Mouse (Mus musculus): ENCODE results near the gene Hnrnpll. TPM values are rescaled to one million over a fixed set of nuclear protein-coding genes. Genes with fewer than 3 reads are reported as not detected.
A peak's percentile ranks its signal among the peaks of the same experiment; 100 is the strongest.
"Not testable (repeated sequence)": the region's sequence is repeated elsewhere in the genome, so short reads cannot be mapped to it uniquely, and the experiment has no call there.

Hnrnpll gene
- polyA plus RNA-seq, 1 experiment from 2014 or later: 132 TPM

DNA sequence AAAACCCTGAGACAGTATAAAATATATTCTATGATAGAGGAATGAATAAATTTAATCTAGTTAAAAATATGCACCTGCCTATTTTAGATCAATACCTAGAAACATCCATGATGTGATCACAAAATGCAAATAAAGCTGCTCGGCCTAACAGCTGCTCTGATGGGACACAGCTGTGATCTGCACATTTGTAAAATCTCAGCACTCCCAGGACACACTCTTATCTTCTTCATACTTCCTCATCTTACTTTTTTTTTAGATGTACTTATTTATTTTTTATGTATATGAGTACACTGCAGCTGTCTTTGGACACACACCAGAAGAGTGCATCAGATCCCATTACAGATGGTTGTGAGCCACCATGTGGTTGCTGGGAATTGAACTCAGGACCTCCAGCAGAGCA, 20.4 kb downstream of the Hnrnpll start:
- Histone ChIP-seq H3K4me2 (no peak overlapping the region), H3K4me1 (ENCODE audit: control insufficient read depth, insufficient read depth, low read length) (no peaks in the 10 kb centered on the region), H3K27me3 (ENCODE audit: control insufficient read depth, insufficient read depth, low read length) (no peaks in the 10 kb centered on the region), H3K9ac (ENCODE audit: low read length) (no peak overlapping the region), H3K36me3 (ENCODE audit: control insufficient read depth, insufficient read depth, low read length) (peaks cover 4% of the 10 kb centered on the region; the same call in 1 of the 2 replicates), H3K9me3 (ENCODE audit: control insufficient read depth, low read length) (no peaks in the 10 kb centered on the region), H3K4me3 (ENCODE audit: low read depth, low read length) (no peak overlapping the region), H3K27ac (ENCODE audit: low read depth, low read length) (no peak overlapping the region)
- ATAC-seq (ENCODE audit: low FRiP score): no peak
- no peak for DNase-seq (ENCODE audit: low spot score, missing footprints)
- WGBS: 90% methylated on average over 1 of the region's 1 CpGs

- Histone ChIP-seq H3K36me3 (ENCODE audit: control insufficient read depth, insufficient read depth, low read length) (peaks cover 6% of the 10 kb centered on the region; the same call in 1 of the 2 replicates), H3K4me1 (ENCODE audit: control insufficient read depth, insufficient read depth, low read length) (no peaks in the 10 kb centered on the region), H3K9me3 (ENCODE audit: control insufficient read depth, low read length) (no peaks in the 10 kb centered on the region), H3K27me3 (ENCODE audit: control insufficient read depth, insufficient read depth, low read length) (no peaks in the 10 kb centered on the region), H3K9ac (ENCODE audit: low read length) (no peak overlapping the region), H3K4me2 (no peak overlapping the region), H3K4me3 (ENCODE audit: low read depth, low read length) (no peak overlapping the region), H3K27ac (ENCODE audit: low read depth, low read length) (no peak overlapping the region)
- 0 out of 2 replicates have a peak, but pooled peaks have one; percentile 54 for ATAC-seq (ENCODE audit: low FRiP score)
- no peak for DNase-seq (ENCODE audit: low spot score, missing footprints)
- WGBS: 92% methylated on average over 6 of the region's 6 CpGs
Measured at GRCm38 (mm10) chr17:80028675-80029074, 33.5 kb downstream of the Hnrnpll start.

GRCm38 (mm10) chr17:80026189-80026936, 35.8 kb downstream of the Hnrnpll start:
- DNase-seq (ENCODE audit: low spot score, missing footprints) (no peak), ATAC-seq (ENCODE audit: low FRiP score) (no peak)
- no peaks in the 10 kb centered on the region; the same call in 1 of the 2 replicates for H3K36me3 ChIP-seq (ENCODE audit: control insufficient read depth, insufficient read depth, low read length)
- no peaks in the 10 kb centered on the region for H3K4me1 ChIP-seq (ENCODE audit: control insufficient read depth, insufficient read depth, low read length)
- 98% methylated on average over 5 of the region's 5 CpGs for WGBS
- no peak overlapping the region for H3K4me2 ChIP-seq
- H3K4me3 ChIP-seq (ENCODE audit: low read depth, low read length): no peak overlapping the region
- no peak overlapping the region for H3K9ac ChIP-seq (ENCODE audit: low read length)
- no peaks in the 10 kb centered on the region for H3K27me3 ChIP-seq (ENCODE audit: control insufficient read depth, insufficient read depth, low read length)
- no peaks in the 10 kb centered on the region for H3K9me3 ChIP-seq (ENCODE audit: control insufficient read depth, low read length)
- H3K27ac ChIP-seq (ENCODE audit: low read depth, low read length): no peak overlapping the region

DNA sequence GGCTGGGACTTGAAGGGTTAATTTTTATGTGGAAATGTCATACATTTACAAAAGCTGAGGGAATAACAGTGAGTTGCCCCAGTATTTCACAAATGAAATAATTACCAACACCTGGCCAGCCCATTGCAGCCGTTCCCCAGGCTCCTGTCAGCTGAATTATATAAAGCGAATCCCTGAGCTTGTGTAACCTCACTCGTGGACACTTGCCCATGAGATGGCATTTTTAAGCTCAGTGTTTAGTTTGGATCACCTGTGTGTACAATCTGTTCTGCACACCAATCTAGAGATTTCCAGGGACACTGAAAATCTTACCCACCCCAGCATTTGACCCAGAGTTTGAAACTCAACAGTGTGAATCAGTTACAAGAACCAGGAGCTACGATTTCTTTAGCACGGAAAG, 40.0 kb downstream of the Hnrnpll start:
- no peak overlapping the region for H3K9ac ChIP-seq (ENCODE audit: low read length)
- no peaks in the 10 kb centered on the region for H3K27me3 ChIP-seq (ENCODE audit: control insufficient read depth, insufficient read depth, low read length)
- 80% methylated on average over 5 of the region's 5 CpGs for WGBS
- ATAC-seq (ENCODE audit: low FRiP score): no peak
- no peak for DNase-seq (ENCODE audit: low spot score, missing footprints)
- H3K27ac ChIP-seq (ENCODE audit: low read depth, low read length): no peak overlapping the region
- no peaks in the 10 kb centered on the region for H3K36me3 ChIP-seq (ENCODE audit: control insufficient read depth, insufficient read depth, low read length)
- no peak overlapping the region for H3K4me2 ChIP-seq
- no peaks in the 10 kb centered on the region for H3K4me1 ChIP-seq (ENCODE audit: control insufficient read depth, insufficient read depth, low read length)
- H3K9me3 ChIP-seq (ENCODE audit: control insufficient read depth, low read length): no peaks in the 10 kb centered on the region
- H3K4me3 ChIP-seq (ENCODE audit: low read depth, low read length): no peak overlapping the region

DNA sequence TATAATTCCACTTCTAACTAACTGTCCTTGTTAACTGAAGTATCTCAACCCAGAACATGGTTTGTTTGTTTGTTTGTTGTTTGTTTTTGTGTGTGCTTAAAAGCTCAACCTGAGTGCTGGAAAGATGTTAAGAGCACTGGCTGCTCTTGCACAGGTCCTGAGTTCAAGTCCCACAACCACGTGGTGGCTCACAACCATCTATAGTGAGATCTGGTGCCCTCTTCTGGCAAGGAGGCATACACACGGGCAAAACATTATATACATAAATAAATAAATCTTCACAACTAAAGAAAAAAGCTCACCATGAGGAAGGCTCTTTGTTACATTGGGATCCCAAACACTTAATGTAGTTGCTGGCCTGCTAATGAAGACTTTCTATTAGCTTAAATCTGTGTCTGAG, 41.6 kb downstream of the Hnrnpll start:
- Histone ChIP-seq H3K27me3 (ENCODE audit: control insufficient read depth, insufficient read depth, low read length) (no peaks in the 10 kb centered on the region), H3K9ac (ENCODE audit: low read length) (no peak overlapping the region), H3K9me3 (ENCODE audit: control insufficient read depth, low read length) (no peaks in the 10 kb centered on the region), H3K4me2 (no peak overlapping the region), H3K27ac (ENCODE audit: low read depth, low read length) (no peak overlapping the region), H3K4me3 (ENCODE audit: low read depth, low read length) (no peak overlapping the region), H3K4me1 (ENCODE audit: control insufficient read depth, insufficient read depth, low read length) (no peaks in the 10 kb centered on the region), H3K36me3 (ENCODE audit: control insufficient read depth, insufficient read depth, low read length) (no peaks in the 10 kb centered on the region)
- no peak for ATAC-seq (ENCODE audit: low FRiP score)
- no peak for DNase-seq (ENCODE audit: low spot score, missing footprints)
- 75% methylated on average over 2 of the region's 2 CpGs for WGBS

DNA sequence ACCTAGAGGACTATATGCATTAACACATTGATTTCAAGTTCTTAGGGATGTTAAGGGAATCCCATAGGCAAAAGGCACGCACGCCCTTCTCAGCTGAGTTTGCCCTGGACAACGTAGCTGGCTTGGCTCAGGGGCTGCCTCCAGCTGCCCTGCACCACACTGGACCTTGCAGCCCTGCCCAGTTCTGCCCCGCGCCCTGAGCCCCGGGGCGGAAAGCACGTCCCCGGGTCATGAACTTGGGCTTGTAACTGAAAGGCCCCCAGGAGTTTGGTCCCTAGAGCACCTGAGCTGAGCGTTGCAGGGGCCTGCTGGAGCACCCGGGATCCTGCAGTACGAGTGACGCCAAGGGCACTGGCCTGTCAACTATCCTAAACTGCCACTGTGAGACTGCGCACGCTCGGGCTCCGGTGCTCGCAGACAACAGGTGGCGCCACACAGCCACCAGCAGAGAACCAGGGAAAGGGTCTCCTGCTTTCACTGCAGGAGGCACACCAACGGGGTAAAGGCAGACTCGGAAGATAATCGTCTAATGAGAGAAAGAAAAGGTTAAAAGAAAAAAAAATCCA, 43.1 kb downstream of the Hnrnpll start:
- H3K36me3 ChIP-seq (ENCODE audit: control insufficient read depth, insufficient read depth, low read length): no peaks in the 10 kb centered on the region
- no peak overlapping the region for H3K27ac ChIP-seq (ENCODE audit: low read depth, low read length)
- ATAC-seq (ENCODE audit: low FRiP score) (peak; percentile 53; the same call in 1 of the 2 replicates), DNase-seq (ENCODE audit: low spot score, missing footprints) (no peak)
- no peaks in the 10 kb centered on the region for H3K4me1 ChIP-seq (ENCODE audit: control insufficient read depth, insufficient read depth, low read length)
- peak overlapping the region; percentile 33 for H3K4me2 ChIP-seq
- H3K9ac ChIP-seq (ENCODE audit: low read length): 0 out of 2 replicates have a peak overlapping the region, but pooled peaks have one; percentile 24
- 16% methylated on average over 22 of the region's 22 CpGs for WGBS
- no peaks in the 10 kb centered on the region for H3K27me3 ChIP-seq (ENCODE audit: control insufficient read depth, insufficient read depth, low read length)
- no peak overlapping the region for H3K4me3 ChIP-seq (ENCODE audit: low read depth, low read length)
- no peaks in the 10 kb centered on the region for H3K9me3 ChIP-seq (ENCODE audit: control insufficient read depth, low read length)

- DNase-seq (ENCODE audit: low spot score, missing footprints) (no peak), ATAC-seq (ENCODE audit: low FRiP score) (0 out of 2 replicates have a peak, but pooled peaks have one; percentile 14)
- Histone ChIP-seq H3K4me3 (ENCODE audit: low read depth, low read length) (no peak overlapping the region), H3K27me3 (ENCODE audit: control insufficient read depth, insufficient read depth, low read length) (no peaks in the 10 kb centered on the region), H3K9me3 (ENCODE audit: control insufficient read depth, low read length) (no peaks in the 10 kb centered on the region), H3K27ac (ENCODE audit: low read depth, low read length) (no peak overlapping the region), H3K4me2 (no peak overlapping the region), H3K9ac (ENCODE audit: low read length) (no peak overlapping the region), H3K4me1 (ENCODE audit: control insufficient read depth, insufficient read depth, low read length) (no peaks in the 10 kb centered on the region), H3K36me3 (ENCODE audit: control insufficient read depth, insufficient read depth, low read length) (no peaks in the 10 kb centered on the region)
- WGBS: 70% methylated on average over 12 of the region's 12 CpGs
Measured at GRCm38 (mm10) chr17:80018239-80018975, 43.7 kb downstream of the Hnrnpll start.

GRCm38 (mm10) chr17:80017389-80017788, 44.7 kb downstream of the Hnrnpll start:
- 50% methylated on average over 12 of the region's 12 CpGs for WGBS
- H3K27ac ChIP-seq (ENCODE audit: low read depth, low read length): no peak overlapping the region
- no peak overlapping the region for H3K4me2 ChIP-seq
- ATAC-seq (ENCODE audit: low FRiP score) (no peak), DNase-seq (ENCODE audit: low spot score, missing footprints) (no peak)
- H3K9me3 ChIP-seq (ENCODE audit: control insufficient read depth, low read length): no peaks in the 10 kb centered on the region
- no peaks in the 10 kb centered on the region for H3K4me1 ChIP-seq (ENCODE audit: control insufficient read depth, insufficient read depth, low read length)
- H3K36me3 ChIP-seq (ENCODE audit: control insufficient read depth, insufficient read depth, low read length): no peaks in the 10 kb centered on the region
- H3K27me3 ChIP-seq (ENCODE audit: control insufficient read depth, insufficient read depth, low read length): no peaks in the 10 kb centered on the region
- no peak overlapping the region for H3K4me3 ChIP-seq (ENCODE audit: low read depth, low read length)
- H3K9ac ChIP-seq (ENCODE audit: low read length): no peak overlapping the region

GRCm38 (mm10) chr17:80016400-80016799, 45.7 kb downstream of the Hnrnpll start:
- WGBS: 95% methylated on average over 4 of the region's 4 CpGs
- H3K27ac ChIP-seq (ENCODE audit: low read depth, low read length); H3K27me3 ChIP-seq (ENCODE audit: control insufficient read depth, insufficient read depth, low read length); ATAC-seq (ENCODE audit: low FRiP score); H3K4me2 ChIP-seq; H3K9ac ChIP-seq (ENCODE audit: low read length); H3K36me3 ChIP-seq (ENCODE audit: control insufficient read depth, insufficient read depth, low read length); H3K4me1 ChIP-seq (ENCODE audit: control insufficient read depth, insufficient read depth, low read length); H3K9me3 ChIP-seq (ENCODE audit: control insufficient read depth, low read length); H3K4me3 ChIP-seq (ENCODE audit: low read depth, low read length); DNase-seq (ENCODE audit: low spot score, missing footprints): not testable (repeated sequence)

Data from midbrain, embryonic 11.5 days (tissue).